Mouse (Mus musculus): ENCODE measurements around the gene Ankrd55. TPM values are rescaled to one million over a fixed set of nuclear protein-coding genes. Genes with fewer than 3 reads are reported as not detected.

Ankrd55 gene
- total and polyA plus RNA-seq, 2 experiments from 2014 or later: 5.7 to 15.6 TPM

- TF ChIP-seq CTCF (IDR thresholded peaks at IDR 0.05; ENCODE audit: low read depth): no peak
- DNase-seq (no peak), ATAC-seq (no peak)
Observed at GRCm38 (mm10) chr13:112409851-112410250, 121.6 kb downstream of the Ankrd55 start.

GRCm38 (mm10) chr13:112410461-112410860 lies 122.2 kb downstream of the Ankrd55 start:
- no peak for ATAC-seq
- no peaks in the 10 kb centered on the region for H3K36me3 ChIP-seq (ENCODE audit: insufficient read depth)
- TF ChIP-seq CTCF (IDR thresholded peaks at IDR 0.05; ENCODE audit: low read depth): no peak
- WGBS: 95% methylated on average over 4 of the region's 4 CpGs
- H3K27ac ChIP-seq (ENCODE audit: low read depth, low read length): no peak overlapping the region
- H3K4me3 ChIP-seq (ENCODE audit: low read depth, low read length): no peak overlapping the region
- H3K27me3 ChIP-seq (ENCODE audit: insufficient read depth, low read length): no peaks in the 10 kb centered on the region
- DNase-seq: no peak
- no peak overlapping the region for H3K9ac ChIP-seq
- H3K9me3 ChIP-seq (ENCODE audit: low read length): no peaks in the 10 kb centered on the region
- no peak overlapping the region for H3K4me2 ChIP-seq (ENCODE audit: low read depth)
- H3K4me1 ChIP-seq (ENCODE audit: insufficient read depth): no peaks in the 10 kb centered on the region

More at GRCm38 (mm10) chr13:112409851-112410250, 121.6 kb downstream of the Ankrd55 start:
- Histone ChIP-seq H3K4me1 (ENCODE audit: insufficient read depth) (no peaks in the 10 kb centered on the region), H3K27me3 (ENCODE audit: insufficient read depth, low read length) (no peaks in the 10 kb centered on the region), H3K4me2 (ENCODE audit: low read depth) (no peak overlapping the region), H3K9me3 (ENCODE audit: low read length) (no peaks in the 10 kb centered on the region), H3K27ac (ENCODE audit: low read depth, low read length) (no peak overlapping the region), H3K9ac (no peak overlapping the region), H3K36me3 (ENCODE audit: insufficient read depth) (no peaks in the 10 kb centered on the region), H3K4me3 (ENCODE audit: low read depth, low read length) (no peak overlapping the region)
- WGBS: 97% methylated on average over 1 of the region's 1 CpGs

- H3K9me3 ChIP-seq (ENCODE audit: low read length): no peaks in the 10 kb centered on the region
- H3K4me1 ChIP-seq (ENCODE audit: insufficient read depth): no peaks in the 10 kb centered on the region
- no peak for TF ChIP-seq CTCF (IDR thresholded peaks at IDR 0.05; ENCODE audit: low read depth)
- no peaks in the 10 kb centered on the region for H3K36me3 ChIP-seq (ENCODE audit: insufficient read depth)
- no peaks in the 10 kb centered on the region for H3K27me3 ChIP-seq (ENCODE audit: insufficient read depth, low read length)
- DNase-seq: no peak
- H3K27ac ChIP-seq (ENCODE audit: low read depth, low read length): no peak overlapping the region
- H3K4me2 ChIP-seq (ENCODE audit: low read depth): no peak overlapping the region
- H3K9ac ChIP-seq: no peak overlapping the region
- WGBS: 82% methylated on average over 5 of the region's 5 CpGs
- no peak overlapping the region for H3K4me3 ChIP-seq (ENCODE audit: low read depth, low read length)
- ATAC-seq: no peak
Observed at GRCm38 (mm10) chr13:112411216-112411822, 123.1 kb downstream of the Ankrd55 start.

- no peak overlapping the region for H3K27ac ChIP-seq (ENCODE audit: low read depth, low read length)
Observed at GRCm38 (mm10) chr13:112412251-112412650, 124.0 kb downstream of the Ankrd55 start.

GRCm38 (mm10) chr13:112412824-112413223 lies 124.6 kb downstream of the Ankrd55 start:
- Histone ChIP-seq H3K4me1 (ENCODE audit: insufficient read depth) (no peaks in the 10 kb centered on the region), H3K9me3 (ENCODE audit: low read length) (no peaks in the 10 kb centered on the region), H3K4me3 (ENCODE audit: low read depth, low read length) (no peak overlapping the region), H3K27me3 (ENCODE audit: insufficient read depth, low read length) (no peaks in the 10 kb centered on the region), H3K9ac (no peak overlapping the region), H3K27ac (ENCODE audit: low read depth, low read length) (no peak overlapping the region), H3K4me2 (ENCODE audit: low read depth) (no peak overlapping the region), H3K36me3 (ENCODE audit: insufficient read depth) (no peaks in the 10 kb centered on the region)
- DNase-seq (no peak), ATAC-seq (no peak)
- TF ChIP-seq CTCF (IDR thresholded peaks at IDR 0.05; ENCODE audit: low read depth): no peak
- 85% methylated on average over 5 of the region's 5 CpGs for WGBS

More at GRCm38 (mm10) chr13:112412251-112412650, 124.0 kb downstream of the Ankrd55 start:
- Histone ChIP-seq H3K27me3 (ENCODE audit: insufficient read depth, low read length) (no peaks in the 10 kb centered on the region), H3K4me2 (ENCODE audit: low read depth) (no peak overlapping the region), H3K9ac (no peak overlapping the region), H3K9me3 (ENCODE audit: low read length) (no peaks in the 10 kb centered on the region), H3K36me3 (ENCODE audit: insufficient read depth) (no peaks in the 10 kb centered on the region), H3K4me1 (ENCODE audit: insufficient read depth) (no peaks in the 10 kb centered on the region), H3K4me3 (ENCODE audit: low read depth, low read length) (no peak overlapping the region)
- ATAC-seq: no peak
- DNase-seq: no peak
- WGBS: 78% methylated on average over 3 of the region's 3 CpGs
- TF ChIP-seq CTCF (IDR thresholded peaks at IDR 0.05; ENCODE audit: low read depth): no peak

- ATAC-seq (no peak), DNase-seq (no peak)
- no peak for TF ChIP-seq CTCF (IDR thresholded peaks at IDR 0.05; ENCODE audit: low read depth)
- no peak overlapping the region for H3K9ac ChIP-seq
- H3K4me3 ChIP-seq (ENCODE audit: low read depth, low read length): no peak overlapping the region
- no peaks in the 10 kb centered on the region for H3K27me3 ChIP-seq (ENCODE audit: insufficient read depth, low read length)
- H3K9me3 ChIP-seq (ENCODE audit: low read length): no peaks in the 10 kb centered on the region
- H3K27ac ChIP-seq (ENCODE audit: low read depth, low read length): no peak overlapping the region
- 55% methylated on average over 8 of the region's 8 CpGs for WGBS
- H3K36me3 ChIP-seq (ENCODE audit: insufficient read depth): no peaks in the 10 kb centered on the region
- no peaks in the 10 kb centered on the region for H3K4me1 ChIP-seq (ENCODE audit: insufficient read depth)
- no peak overlapping the region for H3K4me2 ChIP-seq (ENCODE audit: low read depth)
Observed at GRCm38 (mm10) chr13:112413611-112414010, 125.4 kb downstream of the Ankrd55 start.

- H3K27ac ChIP-seq (ENCODE audit: low read depth, low read length): no peak overlapping the region
- WGBS: 81% methylated on average over 6 of the region's 6 CpGs
Observed at GRCm38 (mm10) chr13:112415896-112416295, 127.6 kb downstream of the Ankrd55 start.

More at GRCm38 (mm10) chr13:112415896-112416295, 127.6 kb downstream of the Ankrd55 start:
- Histone ChIP-seq H3K4me2 (ENCODE audit: low read depth) (no peak overlapping the region), H3K9ac (no peak overlapping the region), H3K4me3 (ENCODE audit: low read depth, low read length) (no peak overlapping the region), H3K4me1 (ENCODE audit: insufficient read depth) (no peaks in the 10 kb centered on the region), H3K27me3 (ENCODE audit: insufficient read depth, low read length) (no peaks in the 10 kb centered on the region), H3K9me3 (ENCODE audit: low read length) (no peaks in the 10 kb centered on the region), H3K36me3 (ENCODE audit: insufficient read depth) (no peaks in the 10 kb centered on the region)
- TF ChIP-seq CTCF (IDR thresholded peaks at IDR 0.05; ENCODE audit: low read depth): no peak
- ATAC-seq (no peak), DNase-seq (no peak)
